Mouse (Mus musculus) urinary bladder, postnatal 10 days (tissue): ENCODE measurements around the gene Ehbp1.

Experiments used
- DNase-seq: peaks from one replicate; pipeline ENCODE4 v3.0.0; 2022; ENCODE audit warnings: low spot score

The Ehbp1 gene

DNA sequence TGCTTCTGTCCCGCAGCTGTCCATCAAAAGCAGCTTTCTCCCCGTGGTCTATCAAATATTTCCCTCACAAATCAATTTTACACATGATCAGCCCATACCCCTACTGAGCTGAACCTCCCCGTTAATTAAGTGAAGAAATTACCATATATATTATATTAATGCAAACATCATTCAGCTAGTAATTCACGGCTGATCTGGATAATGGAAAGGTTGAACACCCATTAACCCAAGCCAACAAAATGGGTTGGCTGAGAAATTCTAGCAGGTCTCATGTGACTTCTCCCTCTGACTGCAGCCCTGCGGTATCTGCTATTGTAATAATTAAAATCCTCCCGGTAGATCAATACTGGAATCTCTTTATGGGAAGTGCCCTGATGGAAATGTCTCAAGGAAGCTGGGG is 286.2 kb downstream of the Ehbp1 start:
- DNase-seq = no peak

DNA sequence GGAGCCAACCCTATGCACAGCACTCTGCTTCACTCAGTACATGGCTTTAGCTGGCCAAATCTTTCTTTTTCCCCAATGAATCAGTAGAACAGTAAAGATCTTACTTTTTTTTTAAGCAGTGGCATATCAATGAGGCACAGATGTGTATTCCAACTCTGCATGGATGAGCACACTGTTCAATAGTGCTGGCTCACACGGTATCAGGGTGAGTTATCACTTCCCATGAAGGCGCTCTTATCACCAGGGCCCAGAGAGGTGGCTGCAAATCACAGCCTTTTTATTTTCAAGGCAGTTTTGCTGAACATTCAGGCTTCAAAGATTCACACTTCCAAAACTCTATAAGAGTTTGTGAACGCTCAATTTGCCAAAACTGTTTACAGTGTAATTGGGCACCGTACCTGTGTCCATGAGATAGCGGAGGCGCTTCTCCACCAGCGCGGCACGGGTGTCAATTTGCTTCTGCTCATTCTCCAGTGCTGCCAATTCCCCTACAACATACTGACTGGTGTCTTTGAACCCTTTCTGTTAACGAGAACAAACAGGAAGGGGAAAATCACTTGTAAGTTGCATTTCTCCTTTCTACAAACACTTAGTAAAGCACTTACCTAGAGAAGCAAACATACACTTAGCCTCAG is 288.9 kb downstream of the Ehbp1 start:
- no peak for DNase-seq

DNA sequence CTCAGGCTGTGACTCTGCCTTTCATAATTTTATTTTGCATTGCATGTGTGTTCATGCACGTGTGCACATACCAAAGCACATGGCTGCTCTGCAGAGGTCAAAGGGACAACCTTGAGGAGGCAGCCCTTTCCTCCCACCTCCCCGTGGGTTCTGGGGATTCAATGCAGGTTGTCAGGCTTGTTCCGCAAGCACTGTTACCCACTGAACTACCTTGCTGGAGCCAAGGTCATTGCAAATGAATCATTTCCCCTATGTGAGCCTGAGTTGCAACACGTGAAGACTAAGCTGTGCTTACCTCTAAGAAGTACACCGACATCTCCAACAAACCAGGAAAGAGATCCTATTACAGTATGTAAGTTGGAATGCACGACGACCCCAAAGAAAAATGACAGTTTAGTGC is 291.2 kb downstream of the Ehbp1 start:
- DNase-seq = no peak

DNA sequence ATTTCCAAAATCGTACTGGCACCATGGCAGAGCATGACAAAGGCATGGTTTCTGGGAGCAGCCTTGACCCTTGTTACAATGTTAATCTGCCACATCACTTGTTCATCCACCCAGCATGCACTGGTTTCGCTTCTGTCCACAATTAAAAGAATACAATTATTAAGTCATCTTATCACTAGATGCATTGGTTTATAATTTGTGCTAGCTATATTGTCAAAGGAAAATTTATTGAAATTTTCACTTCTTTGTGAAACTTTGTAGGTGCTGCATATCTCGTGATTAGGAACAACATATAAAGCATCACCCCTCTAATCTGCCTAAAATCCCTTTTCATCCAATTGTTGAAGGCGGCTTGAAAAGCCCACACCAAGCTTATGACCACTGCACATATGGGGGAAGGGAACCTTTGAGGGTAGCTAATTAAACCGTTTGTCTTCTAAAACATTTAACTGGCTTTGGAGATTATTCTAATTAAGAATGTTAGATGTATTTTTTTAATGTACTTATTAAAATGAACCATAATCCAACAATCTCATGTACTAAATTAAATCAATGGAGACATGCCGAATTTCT is 302.2 kb downstream of the Ehbp1 start:
- no peak for DNase-seq

DNA sequence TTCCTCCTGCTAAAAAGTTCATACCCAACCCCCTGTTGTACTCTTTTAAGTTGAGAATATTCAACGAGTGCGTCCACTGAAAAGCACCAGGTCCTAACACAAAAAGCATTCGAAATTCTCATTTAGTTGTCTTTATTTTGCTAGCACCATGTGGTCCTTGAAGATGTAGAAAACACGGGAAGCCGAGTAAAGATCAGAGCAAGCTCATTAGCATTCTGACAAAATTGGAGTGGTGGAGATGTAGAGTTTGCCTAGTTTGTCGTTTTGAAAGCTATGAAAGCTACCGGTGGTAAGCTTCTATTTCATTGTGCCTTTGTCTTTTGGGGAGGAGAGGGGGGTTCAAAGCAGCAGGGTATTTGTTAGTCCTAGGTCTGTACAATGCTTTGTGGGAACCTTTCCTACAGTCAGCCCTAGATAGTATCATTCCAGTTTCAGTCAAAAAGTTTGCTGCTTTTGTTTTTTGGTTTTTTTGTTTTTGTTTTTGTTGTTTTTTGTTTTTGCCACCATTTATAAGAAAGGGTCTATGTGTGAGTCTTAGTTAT is 307.5 kb downstream of the Ehbp1 start:
- no peak for DNase-seq

DNA sequence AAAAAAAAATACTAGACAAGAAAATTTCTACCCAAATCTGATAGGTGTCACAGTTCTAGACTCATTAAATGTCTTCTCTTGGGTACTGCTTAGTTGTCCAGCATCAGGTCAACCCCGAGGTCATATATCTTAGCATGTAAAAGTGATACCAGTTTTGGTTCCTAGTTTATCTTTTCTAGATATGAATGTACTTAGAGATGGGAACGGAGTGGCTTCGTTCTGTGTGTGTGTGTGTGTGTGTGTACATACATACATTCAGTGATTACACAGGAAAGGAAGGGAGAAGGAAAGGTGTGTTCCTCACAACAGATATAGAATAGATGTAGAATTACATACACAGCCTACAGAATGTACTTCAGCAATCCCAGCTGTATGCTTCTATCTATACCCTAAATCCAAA is 308.5 kb downstream of the Ehbp1 start:
- DNase-seq = no peak

DNA sequence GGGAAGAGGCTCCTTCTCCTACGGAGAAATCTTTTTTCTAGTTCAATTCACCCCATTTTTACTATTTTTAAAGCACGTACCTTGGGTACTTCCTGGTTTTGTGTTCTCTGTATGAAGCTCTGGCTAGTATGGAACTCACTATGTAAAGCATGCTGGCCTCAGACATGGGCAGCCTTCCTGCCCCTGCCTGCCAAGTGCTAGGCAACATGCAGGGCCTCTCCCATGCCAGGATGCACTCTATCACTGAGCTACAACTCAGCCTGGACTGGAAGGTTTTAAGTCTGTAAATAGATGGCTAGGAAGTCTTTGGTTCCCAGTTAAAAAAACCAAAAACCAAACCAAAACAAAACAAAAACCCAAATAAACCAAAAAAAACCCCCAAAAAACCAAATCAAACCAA is 321.5 kb downstream of the Ehbp1 start:
- DNase-seq = no peak

DNA sequence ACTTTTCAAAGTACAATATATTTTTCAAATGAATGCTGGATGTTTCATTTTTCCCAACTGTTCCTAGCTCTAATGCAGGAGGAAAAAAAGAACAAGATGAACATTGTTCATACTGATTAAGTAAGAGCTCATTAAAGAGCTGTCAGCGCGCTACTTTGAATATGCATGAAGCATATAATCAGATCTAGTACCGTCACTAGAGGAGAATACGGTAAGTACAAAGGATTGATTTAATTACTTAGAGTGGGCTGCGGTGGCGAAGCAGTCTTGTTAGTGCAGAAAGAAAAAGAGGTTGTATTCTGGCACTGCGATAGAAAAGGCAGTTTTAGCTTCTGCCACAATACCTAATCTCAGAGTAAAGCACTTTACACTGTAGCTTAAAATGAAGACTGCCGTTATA is 324.6 kb downstream of the Ehbp1 start:
- no peak for DNase-seq

DNA sequence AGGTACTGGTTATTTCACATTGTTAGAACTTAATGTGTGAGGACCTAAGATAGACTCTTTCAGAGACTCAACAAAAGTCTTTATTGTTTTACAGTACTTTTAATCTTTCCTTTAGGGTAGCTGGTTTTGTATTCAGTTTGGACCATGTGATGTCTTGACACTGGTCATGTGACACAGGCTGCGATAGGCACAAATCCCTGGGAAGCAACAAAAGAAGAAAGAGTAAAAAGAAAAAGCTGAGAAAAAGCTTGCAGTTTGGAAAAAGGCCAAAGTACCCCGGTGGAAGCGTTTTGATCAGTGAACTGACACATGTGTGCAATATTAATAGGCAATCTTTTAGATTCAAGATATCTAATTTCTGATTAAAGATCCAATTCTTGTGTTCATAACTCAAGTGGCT is 325.8 kb downstream of the Ehbp1 start:
- DNase-seq = no peak

DNA sequence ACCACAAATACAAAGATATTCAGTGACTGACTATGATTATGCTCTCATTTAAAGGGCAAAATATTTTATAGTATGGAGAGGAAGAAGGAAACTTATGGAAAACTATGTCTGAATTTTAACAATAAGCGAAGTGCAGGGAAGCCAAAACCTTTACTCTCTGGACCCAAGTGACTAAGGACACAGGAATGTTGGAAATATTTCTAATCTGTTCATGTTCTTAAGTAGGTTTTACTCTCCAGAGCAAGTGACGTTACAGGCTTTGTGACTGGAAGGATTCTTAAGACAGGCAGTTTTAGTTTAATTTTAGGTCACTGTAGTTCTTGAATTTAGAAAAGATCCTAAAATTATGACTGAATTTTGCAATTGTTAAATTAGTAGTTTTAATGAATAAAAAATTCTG is 333.3 kb downstream of the Ehbp1 start:
- DNase-seq = no peak

DNA sequence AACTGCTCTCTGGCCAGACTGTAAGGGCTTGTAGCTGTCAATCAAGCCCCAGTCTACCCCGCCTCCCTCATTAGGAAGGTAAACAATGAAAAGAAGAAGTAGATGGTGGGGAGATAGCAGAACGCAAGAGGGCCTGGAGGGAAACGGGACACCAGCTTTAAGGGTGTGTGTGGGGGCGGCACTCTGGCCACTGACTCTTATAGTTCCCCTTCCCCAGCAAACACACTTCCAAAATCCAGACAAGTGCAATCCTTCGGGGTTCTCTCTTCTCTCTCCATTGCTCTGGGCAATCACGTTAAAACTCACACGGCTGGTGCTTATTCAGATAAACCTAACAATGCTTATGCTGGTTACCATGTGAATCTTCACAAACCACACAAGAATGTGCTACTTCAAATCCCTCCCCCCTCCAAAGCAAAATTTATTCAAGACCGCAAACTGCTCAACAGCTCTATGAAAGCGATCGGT is 333.9 kb downstream of the Ehbp1 start:
- DNase-seq = no peak

DNA sequence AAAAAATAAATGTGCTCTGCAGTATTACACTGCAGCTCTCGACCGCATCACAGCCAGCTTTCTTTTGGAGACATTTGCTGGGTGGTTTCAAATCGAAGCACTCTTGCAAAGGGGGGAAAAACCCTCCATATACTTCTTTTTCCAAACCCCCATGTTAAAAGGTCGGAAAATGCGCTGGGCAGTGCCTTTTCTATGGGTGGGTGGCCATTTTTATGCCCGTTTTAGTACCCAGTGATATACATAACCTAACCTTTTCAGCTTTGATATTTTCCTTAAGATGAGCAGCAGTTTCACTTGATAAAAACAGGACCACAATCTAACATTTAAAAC is 334.3 kb downstream of the Ehbp1 start:
- DNase-seq = no peak

DNA sequence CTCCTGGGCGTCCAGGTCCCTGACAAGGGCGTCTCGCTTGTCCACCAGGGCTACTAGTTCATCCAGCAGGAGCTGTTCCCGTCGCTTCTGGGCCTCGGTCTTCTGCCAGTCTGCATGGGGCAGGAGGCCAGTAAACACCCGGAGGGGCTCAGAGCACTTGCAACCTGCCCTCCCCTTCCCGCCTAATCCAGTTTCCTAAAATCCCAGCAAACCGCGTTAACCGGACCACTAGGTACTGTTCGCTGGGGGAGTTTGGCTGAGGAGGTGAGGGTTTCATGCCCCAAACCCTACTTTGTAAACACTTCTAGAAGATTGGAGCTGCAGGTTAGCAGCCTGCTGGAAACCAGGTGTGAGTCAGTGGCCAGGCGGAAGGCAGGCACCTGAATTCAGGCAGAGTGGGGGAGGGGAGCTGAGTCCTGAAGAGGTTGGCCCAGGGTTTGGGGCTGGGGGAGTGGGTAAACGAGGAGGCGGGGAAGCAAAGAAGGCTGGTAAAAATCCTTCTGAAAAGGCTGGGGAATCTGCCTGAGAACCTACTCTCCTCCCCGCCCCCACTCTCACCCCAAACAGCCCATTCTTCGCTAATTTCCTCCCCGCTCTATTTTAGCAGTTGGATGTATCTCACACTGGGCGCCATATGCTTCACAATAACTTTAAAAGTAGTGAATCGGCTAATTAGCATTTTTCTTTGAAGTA is 334.9 kb downstream of the Ehbp1 start:
- DNase-seq = no peak

DNA sequence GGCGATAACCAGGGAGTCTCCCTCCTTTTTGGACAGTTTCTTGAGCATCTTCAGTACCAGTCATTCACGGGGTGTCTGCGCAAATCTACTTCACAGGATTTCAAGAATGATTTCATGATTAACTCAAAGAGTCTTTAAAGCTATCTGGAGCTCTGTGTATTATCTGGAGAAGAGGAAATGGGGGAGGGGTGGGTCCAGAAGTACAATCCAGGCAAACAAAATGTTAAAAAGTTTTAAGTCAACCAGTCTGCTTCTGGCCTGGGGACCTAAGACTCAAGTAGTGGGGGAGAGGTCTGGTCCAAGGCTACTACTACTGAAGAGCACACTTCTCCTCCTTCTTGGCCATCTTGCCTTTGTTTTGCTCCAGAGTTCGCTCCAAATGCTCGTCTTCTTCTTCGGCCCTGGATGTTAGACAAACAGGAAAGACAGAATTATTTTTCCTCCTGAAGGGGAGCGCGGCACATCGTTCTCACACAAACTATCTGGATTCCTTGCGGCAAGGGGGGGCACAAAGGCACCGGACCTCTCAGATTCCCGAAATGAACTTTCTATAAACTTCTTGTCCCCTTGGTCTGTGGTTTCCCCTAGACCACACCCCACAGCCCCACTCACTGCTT is 335.5 kb downstream of the Ehbp1 start:
- DNase-seq = no peak

DNA sequence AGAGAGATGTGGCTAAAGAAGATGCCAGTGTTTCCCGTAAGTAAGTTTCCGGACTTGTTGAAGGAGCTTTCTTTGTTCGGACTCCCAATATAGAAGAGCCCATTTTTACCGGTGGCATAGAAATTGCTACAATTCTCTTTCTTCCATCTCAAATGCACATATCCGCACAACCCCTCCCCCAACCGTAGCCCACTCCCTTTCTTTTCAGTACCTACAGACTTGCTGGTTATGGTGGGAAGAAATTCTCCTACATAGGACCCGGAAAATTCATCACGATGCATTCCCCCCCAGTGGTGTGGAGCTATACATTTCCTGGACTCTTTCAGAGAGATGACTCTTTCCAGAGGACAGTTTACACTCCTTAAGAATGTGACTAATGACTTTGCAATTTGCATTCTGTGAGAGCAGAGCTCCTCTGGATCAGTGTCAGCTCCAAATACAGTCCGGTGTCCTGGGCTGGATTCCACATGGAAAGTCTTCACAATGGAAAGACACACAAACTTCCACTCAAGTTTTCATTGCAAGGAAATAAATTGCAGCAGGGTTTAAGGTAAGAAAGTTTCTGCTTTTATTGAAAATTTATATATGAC is 336.7 kb downstream of the Ehbp1 start:
- DNase-seq = no peak

DNA sequence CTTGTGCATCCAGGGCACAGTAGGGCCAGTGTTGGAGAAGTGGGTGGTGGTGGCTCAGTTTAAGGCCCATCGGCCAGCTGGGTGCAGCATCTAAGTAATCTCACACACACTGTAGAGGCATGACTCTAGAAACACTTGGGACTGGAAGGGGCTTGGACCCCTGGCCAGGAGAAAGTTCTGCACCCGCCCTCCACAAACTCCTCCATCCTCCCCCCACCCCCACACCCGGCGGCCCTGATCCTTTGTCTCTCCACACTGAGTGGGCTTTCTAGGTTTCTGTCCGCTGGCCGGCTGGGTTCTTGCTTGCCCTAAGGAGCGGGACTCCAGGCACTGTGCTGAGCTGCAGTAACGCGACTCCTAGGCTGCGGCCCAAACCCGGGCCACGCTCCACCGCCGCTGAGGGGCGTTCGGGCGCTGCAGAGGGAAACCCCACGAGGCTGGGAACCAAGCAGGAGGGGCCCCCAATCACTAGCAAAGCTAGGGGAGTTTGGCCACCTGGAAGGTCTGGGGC is 337.7 kb downstream of the Ehbp1 start:
- no peak for DNase-seq

DNA sequence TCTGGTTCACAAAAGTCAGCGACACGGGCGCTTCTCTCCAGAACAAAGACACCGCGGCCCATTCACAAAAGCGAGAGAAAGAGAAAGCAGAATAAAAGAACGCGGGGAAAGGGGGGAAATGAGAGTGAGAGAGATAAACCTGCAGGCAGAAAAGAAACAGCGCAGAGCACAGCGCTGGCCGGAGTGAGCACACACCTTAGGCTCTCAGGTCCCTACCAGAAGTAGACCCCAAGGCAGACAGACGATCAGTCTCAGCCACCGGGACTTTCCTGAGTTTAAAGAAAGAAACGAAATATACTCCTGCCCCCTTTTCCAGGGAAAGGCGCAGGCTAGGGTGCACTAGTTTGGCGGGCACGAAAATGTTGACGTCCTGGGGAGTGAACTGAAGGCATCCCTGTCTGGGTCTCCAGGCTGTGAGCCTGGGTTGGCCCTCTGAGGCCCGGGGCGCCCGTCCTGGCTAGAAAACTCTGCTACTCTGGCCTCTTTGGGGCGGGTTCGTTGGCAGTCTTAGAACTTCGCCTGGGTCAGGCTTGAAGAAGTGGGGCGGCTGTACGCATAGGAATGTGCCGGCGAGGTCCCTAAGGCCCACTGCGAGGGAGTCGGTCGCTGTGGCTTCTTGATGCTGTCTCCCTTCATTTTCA is 338.6 kb downstream of the Ehbp1 start:
- DNase-seq = no peak

DNA sequence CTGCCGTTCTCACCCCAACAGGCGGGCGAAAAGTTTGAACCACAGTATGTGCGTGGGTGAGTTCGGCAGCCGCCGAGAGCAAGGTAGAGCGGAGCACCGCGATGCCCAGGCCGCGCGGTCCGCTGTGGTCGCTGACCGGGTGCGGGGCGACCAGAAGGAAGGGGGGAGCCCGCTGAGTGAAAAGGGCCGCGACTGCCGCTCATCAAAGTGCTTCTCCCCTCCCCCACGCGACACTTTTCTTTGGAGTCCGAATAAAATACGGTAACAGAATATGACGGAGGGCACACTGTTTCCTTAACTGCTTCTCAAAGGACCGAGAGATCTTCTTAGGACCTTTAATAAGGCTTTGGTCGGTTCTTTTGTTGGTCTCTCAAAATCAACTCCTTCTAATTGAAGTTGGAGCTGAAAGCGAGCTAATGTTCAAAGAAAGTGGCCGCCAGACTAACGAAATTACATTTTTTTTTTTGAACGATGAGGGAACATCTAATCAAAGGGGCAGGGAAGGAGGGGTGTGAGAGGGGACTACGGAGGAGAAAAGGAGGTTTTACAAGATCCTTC is 339.2 kb downstream of the Ehbp1 start, which contains the start of gene Otx1:
Otx1 (minus strand) TSS at position 115 of the 558 bp plus-strand sequence.
- no peak for DNase-seq

DNA sequence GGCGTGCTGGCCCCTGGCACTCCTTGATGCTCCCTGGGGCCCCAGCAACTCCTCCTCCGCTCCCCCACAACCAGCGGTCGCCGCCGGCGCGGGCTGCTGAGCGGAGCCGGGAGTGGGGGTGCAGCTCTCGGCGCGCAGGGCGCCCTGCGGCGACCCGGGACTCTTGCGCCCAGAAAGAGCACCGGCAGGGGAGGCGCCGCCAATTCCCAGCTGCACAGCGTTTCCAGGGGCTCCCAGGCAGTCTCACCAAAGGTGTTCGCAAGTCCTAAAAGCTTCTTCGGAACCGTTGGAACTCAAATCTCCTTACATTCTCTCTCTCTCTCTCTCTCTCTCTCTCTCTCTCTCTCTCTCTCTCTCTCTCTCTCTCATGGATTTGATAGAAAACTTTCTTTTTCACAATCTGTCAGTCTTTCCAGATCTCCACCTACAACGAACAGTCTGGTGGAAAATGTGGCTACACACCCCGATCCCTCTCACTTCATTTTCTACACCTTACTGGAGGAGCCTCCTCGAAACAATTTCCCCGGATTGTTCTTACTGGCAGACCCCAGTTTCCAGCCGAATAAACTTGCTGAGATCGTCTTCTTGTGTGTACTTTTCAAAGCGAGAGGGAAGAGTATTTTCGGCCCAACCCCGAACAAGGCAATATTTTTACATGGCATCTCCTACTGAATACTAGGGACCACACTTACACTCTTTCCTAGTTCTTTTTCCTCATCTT is 339.9 kb downstream of the Ehbp1 start:
- DNase-seq = no peak

DNA sequence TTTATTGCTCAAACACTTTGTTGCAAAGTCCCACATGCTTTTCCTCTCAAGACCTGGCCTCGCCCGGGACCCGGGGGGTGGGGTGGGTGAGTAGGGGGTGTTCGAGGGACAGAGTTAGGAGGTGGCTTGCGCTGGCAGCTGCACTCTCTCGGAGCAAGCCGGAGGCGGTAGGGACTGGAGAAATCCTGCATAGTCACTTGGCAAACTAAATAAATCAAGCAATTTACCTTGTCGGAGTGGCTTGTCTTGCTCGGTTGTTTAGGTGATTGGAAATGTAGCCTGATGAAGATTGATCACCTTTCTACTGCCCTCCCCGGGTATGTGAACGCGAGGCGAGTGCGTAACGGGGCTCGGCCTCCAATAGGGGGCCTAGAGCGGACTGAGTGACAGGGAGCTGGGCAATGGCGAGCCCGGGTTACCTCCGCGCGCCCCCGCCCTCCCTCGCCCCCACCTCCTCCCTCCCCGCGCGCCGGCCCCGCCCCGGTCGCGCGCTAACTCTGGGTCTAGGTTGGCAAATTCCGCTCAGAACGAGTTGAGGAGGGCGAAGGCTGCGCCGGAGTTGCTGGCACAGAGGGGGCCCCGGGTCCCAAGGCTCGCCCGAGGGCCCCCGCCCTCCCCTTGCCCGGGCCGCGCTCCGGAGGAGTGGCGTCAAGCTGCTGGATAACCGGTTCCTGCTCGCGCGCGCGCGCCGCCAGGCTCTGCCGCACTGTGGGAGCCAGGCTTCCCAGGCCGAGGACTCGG is 340.6 kb downstream of the Ehbp1 start:
- DNase-seq = no peak
